Mouse (Mus musculus): ENCODE measurements around the gene Mvb12b. TPM values are rescaled to one million over a fixed set of nuclear protein-coding genes. Genes with fewer than 3 reads are reported as not detected.
A peak's percentile ranks its signal among the peaks of the same experiment; 100 is the strongest.

The Mvb12b gene
- total RNA-seq, 2 experiments from 2014 or later = 17.4 to 23.0 TPM

- peak; percentile 34 for DNase-seq
Measured at GRCm38 (mm10) chr2:33886386-33887327, 1.1 kb downstream of the Mvb12b start.

- no peak for DNase-seq
Measured at GRCm38 (mm10) chr2:33885264-33885651, 2.5 kb downstream of the Mvb12b start.

- DNase-seq = no peak
Measured at GRCm38 (mm10) chr2:33884623-33885263, 3.0 kb downstream of the Mvb12b start.

- DNase-seq = no peak
Measured at GRCm38 (mm10) chr2:33879223-33879622, 8.5 kb downstream of the Mvb12b start.

GRCm38 (mm10) chr2:33878437-33878836, 9.3 kb downstream of the Mvb12b start:
- DNase-seq = no peak

GRCm38 (mm10) chr2:33877663-33878360, 9.9 kb downstream of the Mvb12b start:
- DNase-seq = no peak

GRCm38 (mm10) chr2:33876529-33877290, 11.0 kb downstream of the Mvb12b start:
- peak; percentile 83 for DNase-seq

- DNase-seq = no peak
Measured at GRCm38 (mm10) chr2:33875594-33875993, 12.2 kb downstream of the Mvb12b start.

GRCm38 (mm10) chr2:33874856-33875576, 12.7 kb downstream of the Mvb12b start:
- no peak for DNase-seq

- no peak for DNase-seq
Measured at GRCm38 (mm10) chr2:33874367-33874766, 13.4 kb downstream of the Mvb12b start.

GRCm38 (mm10) chr2:33873501-33873900, 14.2 kb downstream of the Mvb12b start:
- DNase-seq = no peak

- no peak for DNase-seq
Measured at GRCm38 (mm10) chr2:33872841-33873271, 14.9 kb downstream of the Mvb12b start.

GRCm38 (mm10) chr2:33871181-33871520, 16.6 kb downstream of the Mvb12b start:
- DNase-seq = no peak

GRCm38 (mm10) chr2:33870369-33871180, 17.2 kb downstream of the Mvb12b start:
- DNase-seq = peak; percentile 66

- DNase-seq = no peak
Measured at GRCm38 (mm10) chr2:33869689-33870343, 17.9 kb downstream of the Mvb12b start.

GRCm38 (mm10) chr2:33868996-33869688, 18.6 kb downstream of the Mvb12b start:
- DNase-seq = no peak

- no peak for DNase-seq
Measured at GRCm38 (mm10) chr2:33868322-33868721, 19.4 kb downstream of the Mvb12b start.

GRCm38 (mm10) chr2:33856746-33857145, 31.0 kb downstream of the Mvb12b start:
- DNase-seq = no peak
